Mouse (Mus musculus) erythroid progenitor cell, adult 5-6 weeks (primary cell): ENCODE results near the gene Grin2a. TPM values are rescaled to one million over a fixed set of nuclear protein-coding genes. Genes with fewer than 3 reads are reported as not detected.

Experiments
- ATAC-seq: replicated peaks from 2 replicates; pipeline ENCODE4 v1.8.0; 2016; ENCODE audit warnings: moderate number of reproducible peaks, mild to moderate bottlenecking, moderate TSS enrichment, inconsistent platforms; ENCODE audit not compliant: poor library complexity, low FRiP score, severe bottlenecking
- total RNA-seq, 2 experiments: library from RNA; stranded (forward) in 1 of 2; stranded (reverse) in 1 of 2; fragments of 150-400 nt in 1 of 2; fragments of 186-747, 209-891 nt in 1 of 2; gene quantifications; 2 replicates each; pipeline versions ENCODE4 v1.2.3 to v1.2.4; 2015 to 2017; ENCODE audit warnings: low replicate concordance in 2 of 2

The Grin2a gene
- total RNA-seq (2015; ENCODE audit: low replicate concordance), result not detected in 2 replicates
- not detected in 2 replicates for total RNA-seq (2017; ENCODE audit: low replicate concordance)

- ATAC-seq, result no peak
Observed at GRCm38 (mm10) chr16:9994951-9995813, at the start of gene Grin2a. Gene Grin2a, minus strand, starts transcription at chr16:9995560.

- ATAC-seq, result no peak
Observed at GRCm38 (mm10) chr16:10035582-10036215, 40.3 kb upstream of the Grin2a start.

- ATAC-seq, result no peak
Observed at GRCm38 (mm10) chr16:10033416-10033979, 38.1 kb upstream of the Grin2a start.

- ATAC-seq, result no peak
Observed at GRCm38 (mm10) chr16:10031891-10032290, 36.5 kb upstream of the Grin2a start.

- no peak for ATAC-seq
Observed at GRCm38 (mm10) chr16:10026741-10027140, 31.4 kb upstream of the Grin2a start.

- ATAC-seq, result no peak
Observed at GRCm38 (mm10) chr16:10009743-10010142, 14.4 kb upstream of the Grin2a start.

GRCm38 (mm10) chr16:10005606-10006005 is 10.2 kb upstream of the Grin2a start:
- ATAC-seq, result no peak

- ATAC-seq, result no peak
Observed at GRCm38 (mm10) chr16:10004096-10004495, 8.7 kb upstream of the Grin2a start.

GRCm38 (mm10) chr16:10003001-10003400 is 7.6 kb upstream of the Grin2a start:
- ATAC-seq, result no peak

- no peak for ATAC-seq
Observed at GRCm38 (mm10) chr16:10001601-10002000, 6.2 kb upstream of the Grin2a start.

- ATAC-seq, result no peak
Observed at GRCm38 (mm10) chr16:9999926-10000325, 4.6 kb upstream of the Grin2a start.

- no peak for ATAC-seq
Observed at GRCm38 (mm10) chr16:9997931-9998330, 2.6 kb upstream of the Grin2a start.

GRCm38 (mm10) chr16:9995814-9996210 is 452 bp upstream of the Grin2a start:
- no peak for ATAC-seq

GRCm38 (mm10) chr16:9994041-9994950 is 1.1 kb downstream of the Grin2a start:
- ATAC-seq, result no peak

GRCm38 (mm10) chr16:9993255-9994040 is 1.9 kb downstream of the Grin2a start:
- no peak for ATAC-seq

GRCm38 (mm10) chr16:9992773-9993221 is 2.6 kb downstream of the Grin2a start:
- peak; percentile 25; the same call in 1 of the 2 replicates for ATAC-seq

GRCm38 (mm10) chr16:9992076-9992772 is 3.1 kb downstream of the Grin2a start:
- ATAC-seq, result no peak

GRCm38 (mm10) chr16:9985041-9985440 is 10.3 kb downstream of the Grin2a start:
- ATAC-seq, result no peak
